Mouse (Mus musculus) spleen, adult 10 weeks (tissue): Measurements from ENCODE around the gene Nt5dc3. TPM values are rescaled to one million over a fixed set of nuclear protein-coding genes. Genes with fewer than 3 reads are reported as not detected.

ENCODE experiments used
- polyA plus RNA-seq: library from polyadenylated mRNA; stranded (reverse); fragments of 350-450 nt; fragmentation: Illumina TruSeq; extraction: RNeasy Lipid Tissue Mini Kit (QIAGEN cat#74804); gene quantifications from one replicate; pipeline ENCODE4 v1.2.3, GENCODE M21; 2015; ENCODE audit warnings: low replicate concordance; ENCODE audit not compliant: insufficient read depth

Gene Nt5dc3
- polyA plus RNA-seq, result 7.0 TPM

DNA sequence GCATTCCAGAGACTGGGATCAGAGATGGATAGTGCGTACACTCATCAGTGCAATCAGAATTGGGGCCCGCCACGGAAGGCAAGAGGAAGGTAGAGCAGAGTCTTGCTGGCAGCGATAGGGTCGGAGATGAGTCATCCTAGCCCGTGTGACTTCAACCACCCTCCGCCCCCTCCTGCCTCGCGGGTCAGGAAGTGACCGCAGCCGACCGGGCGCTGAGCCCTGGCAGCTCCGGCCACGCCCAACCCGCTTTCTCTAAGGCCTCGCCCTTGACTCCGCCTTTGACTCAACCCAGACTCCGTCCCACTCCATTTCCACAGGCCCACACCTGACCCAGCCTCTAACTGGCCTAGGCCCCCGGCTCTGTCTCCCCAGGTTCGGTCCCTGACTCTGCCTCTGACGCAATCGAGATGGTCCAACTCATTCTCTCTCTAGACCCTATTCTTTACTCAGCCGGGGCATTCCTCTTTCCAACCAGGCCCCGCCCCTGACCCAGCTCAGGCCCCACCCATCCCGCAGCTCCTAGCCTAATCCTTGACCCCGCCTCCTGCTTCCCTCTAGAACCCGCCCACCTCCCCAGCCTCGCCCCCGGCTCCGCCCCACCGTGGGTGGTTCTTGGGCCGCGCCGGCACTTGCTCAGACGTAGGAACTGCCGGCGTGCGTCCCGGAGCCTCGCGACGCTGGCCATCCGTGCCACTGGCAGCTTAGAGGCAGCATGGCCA lies at the start of gene Nt5dc3:
Nt5dc3 (plus strand) TSS at position 608 of the 719 bp plus-strand sequence.

GRCm38 (mm10) chr10:86763672-86764071 lies 15.1 kb upstream of the Nt5dc3 start, which contains the start of gene Gm49358:
TSS of gene Gm49358 (plus strand) at chr10:86763972.

Other genes with a start within 250 kb of the Nt5dc3 start
- gene Hsp90b1, start 73.5 kb upstream of the Nt5dc3 start, polyA plus RNA-seq, result 843 TPM
- 3.1 TPM for gene Ttc41, start 73.2 kb upstream of the Nt5dc3 start, polyA plus RNA-seq
- gene Gm49358, start 15.0 kb upstream of the Nt5dc3 start, polyA plus RNA-seq, result 3.0 TPM
- 57.6 TPM for gene Stab2, start 229.0 kb downstream of the Nt5dc3 start, polyA plus RNA-seq